Mouse (Mus musculus): ENCODE data around the gene Zfp335. TPM values are rescaled to one million over a fixed set of nuclear protein-coding genes. Genes with fewer than 3 reads are reported as not detected.

Zfp335 gene
- 56.4 to 63.7 TPM (median 59.9 TPM) in 4 replicates for total RNA-seq (2023; ENCODE audit: inconsistent age)

GRCm38 (mm10) chr2:164911086-164912048 is at the start of gene Zfp335:
TSS of gene Zfp335 (minus strand) at chr2:164911757.

GRCm38 (mm10) chr2:164960716-164961441 is 49.3 kb upstream of the Zfp335 start, which contains the start of gene Slc12a5:
TSS of gene Slc12a5 (plus strand) at chr2:164960802.

GRCm38 (mm10) chr2:164940140-164940830 is 28.7 kb upstream of the Zfp335 start, which contains the start of gene Mmp9:
TSS of gene Mmp9 (plus strand) at chr2:164940780.

GRCm38 (mm10) chr2:164879228-164879567 is 32.4 kb downstream of the Zfp335 start, which contains the start of gene Pcif1:
TSS of gene Pcif1 (plus strand) at chr2:164879304.

GRCm38 (mm10) chr2:164857101-164857821 is 54.3 kb downstream of the Zfp335 start, which contains the start of gene Pltp:
TSS of gene Pltp (minus strand) at chr2:164857711.

Other genes with a start within 250 kb of the Zfp335 start
- not detected in 4 replicates for gene Wfdc11, start 237.7 kb downstream of the Zfp335 start, total RNA-seq (2023; ENCODE audit: inconsistent age)
- gene Wfdc13, start 226.7 kb downstream of the Zfp335 start, total RNA-seq (2023; ENCODE audit: inconsistent age) = not detected in 4 replicates
- not detected in 4 replicates for gene Spint4, start 213.3 kb downstream of the Zfp335 start, total RNA-seq (2023; ENCODE audit: inconsistent age)
- not detected in 4 replicates for gene Spint5, start 196.5 kb downstream of the Zfp335 start, total RNA-seq (2023; ENCODE audit: inconsistent age)
- not detected in 4 replicates for gene Wfdc3, start 165.8 kb downstream of the Zfp335 start, total RNA-seq (2023; ENCODE audit: inconsistent age)
- gene Dnttip1, start 165.8 kb downstream of the Zfp335 start, total RNA-seq (2023; ENCODE audit: inconsistent age) = 35.3 to 43.4 TPM (median 39.6 TPM) in 4 replicates
- gene Ube2c, start 141.9 kb downstream of the Zfp335 start, total RNA-seq (2023; ENCODE audit: inconsistent age) = 2.6 to 4.9 TPM (median 3.6 TPM) in 4 replicates
- not detected in 4 replicates for gene Tnnc2, start 131.8 kb downstream of the Zfp335 start, total RNA-seq (2023; ENCODE audit: inconsistent age)
- 0.60 to 1.5 TPM (median 0.69 TPM) in 4 replicates for gene Snx21, start 125.9 kb downstream of the Zfp335 start, total RNA-seq (2023; ENCODE audit: inconsistent age)
- 57.2 to 73.3 TPM (median 63.9 TPM) in 4 replicates for gene Acot8, start 106.9 kb downstream of the Zfp335 start, total RNA-seq (2023; ENCODE audit: inconsistent age)
- 3.1 to 4.3 TPM (median 3.6 TPM) in 4 replicates for gene Zswim3, start 106.7 kb downstream of the Zfp335 start, total RNA-seq (2023; ENCODE audit: inconsistent age)
- gene Zswim1, start 89.1 kb downstream of the Zfp335 start, total RNA-seq (2023; ENCODE audit: inconsistent age) = 7.8 to 9.8 TPM (median 8.5 TPM) in 4 replicates
- 0.69 to 0.74 TPM in 2 of 4 replicates, not detected in the others for gene Spata25, start 83.2 kb downstream of the Zfp335 start, total RNA-seq (2023; ENCODE audit: inconsistent age)
- 200 to 233 TPM (median 214 TPM) in 4 replicates for gene Ctsa, start 78.9 kb downstream of the Zfp335 start, total RNA-seq (2023; ENCODE audit: inconsistent age)
- gene Neurl2, start 78.3 kb downstream of the Zfp335 start, total RNA-seq (2023; ENCODE audit: inconsistent age) = 4.5 to 5.9 TPM (median 4.9 TPM) in 4 replicates
- gene Pltp, start 54.0 kb downstream of the Zfp335 start, total RNA-seq (2023; ENCODE audit: inconsistent age) = 8.8 to 12.8 TPM (median 10.6 TPM) in 4 replicates
- 91.0 to 95.0 TPM (median 92.9 TPM) in 4 replicates for gene Pcif1, start 32.5 kb downstream of the Zfp335 start, total RNA-seq (2023; ENCODE audit: inconsistent age)
- 0.36 to 0.55 TPM (median 0.42 TPM) in 4 replicates for gene Mmp9, start 29.0 kb upstream of the Zfp335 start, total RNA-seq (2023; ENCODE audit: inconsistent age)
- gene Slc12a5, start 49.0 kb upstream of the Zfp335 start, total RNA-seq (2023; ENCODE audit: inconsistent age) = 0.83 to 1.8 TPM (median 0.92 TPM) in 4 replicates
- gene Ncoa5, start 123.1 kb upstream of the Zfp335 start, total RNA-seq (2023; ENCODE audit: inconsistent age) = 45.2 to 51.9 TPM (median 47.7 TPM) in 4 replicates
- 156 to 180 TPM (median 171 TPM) in 4 replicates for gene Cd40, start 143.9 kb upstream of the Zfp335 start, total RNA-seq (2023; ENCODE audit: inconsistent age)
- gene 1700025C18Rik, start 179.0 kb upstream of the Zfp335 start, total RNA-seq (2023; ENCODE audit: inconsistent age) = not detected in 4 replicates

Data from B cell, adult (primary cell).